15 mouse cellular contexts compared by ENCODE assay signal in genomic region chr5:115132465-115132864, GRCm38 (mm10). TPM values are rescaled to one million over a fixed set of nuclear protein-coding genes. Genes with fewer than 3 reads are reported as not detected.
DNase-seq lines count a peak whose midpoint lies in the region; ATAC-seq and TF ChIP-seq lines count a peak whose summit lies in the region.
"Had no signal": no experiment of that assay in that cellular context is flagged by ENCODE, and none has a peak within 500 bp of the region (broad histone marks: within the 10 kb centered on the region; RNA-seq: fewer than 3 reads in every experiment).

No protein-coding gene starts in this region.

- DNase-seq in gastrocnemius, adult 2 months, result no peak
- DNase-seq in gastrocnemius, postnatal 4 days (ENCODE audit: low spot score in 2 of 2), result no peak
- DNase-seq in CD4-positive helper T cell, adult 2 months (ENCODE audit: low read depth, low spot score), result peak; percentile 80
- DNase-seq in embryo, embryonic 10.5 days (ENCODE audit: low spot score), result no peak
- no peak for DNase-seq in lung, postnatal 36 days
- DNase-seq in left cerebral cortex, postnatal 25 days (ENCODE audit: low spot score in 2 of 2), result no peak
- DNase-seq: cerebellum, postnatal 14 days; gastrocnemius, postnatal 36 days; heart, postnatal 14 days; kidney, postnatal 4 days; thymus, adult 2 months had no signal

- peak overlapping the region; percentile 91; the same call in 1 of the 2 replicates for H3K4me3 ChIP-seq in gastrocnemius, adult 2 months
- H3K4me3 ChIP-seq in hindbrain, embryonic 13.5 days, result 0 out of 2 replicates have a peak overlapping the region, but pooled peaks have one; percentile 89
- H3K4me3 ChIP-seq in midbrain, embryonic 15.5 days, result no peak overlapping the region
- H3K4me3 ChIP-seq: erythroblast, embryonic 14.5 days; limb, embryonic 15.5 days had no signal

- TF ChIP-seq CTCF in gastrocnemius, adult 2 months (IDR thresholded peaks at IDR 0.05), result no peak

- intact Hi-C loops in gastrocnemius, adult 2 months (cut with DNase I), result no loop called here
- intact Hi-C loops in left cerebral cortex, postnatal 25 days (cut with DNase I), result no loop called here

- H3K27me3 ChIP-seq in hindbrain, embryonic 13.5 days, result no peaks in the 10 kb centered on the region
- no peaks in the 10 kb centered on the region for H3K27me3 ChIP-seq in midbrain, embryonic 15.5 days (replicated peaks)
- H3K27me3 ChIP-seq: limb, embryonic 15.5 days had no signal

- peak overlapping the region; percentile 94 for H3K27ac ChIP-seq in gastrocnemius, adult 2 months
- no peak overlapping the region for H3K27ac ChIP-seq in hindbrain, embryonic 13.5 days
- no peak overlapping the region for H3K27ac ChIP-seq in midbrain, embryonic 15.5 days
- H3K27ac ChIP-seq: limb, embryonic 15.5 days had no signal

- H3K4me2 ChIP-seq in hindbrain, embryonic 13.5 days, result peak overlapping the region; percentile 87
- H3K4me2 ChIP-seq in midbrain, embryonic 15.5 days, result peak overlapping the region; percentile 92

- no peaks in the 10 kb centered on the region for H3K9me3 ChIP-seq in hindbrain, embryonic 13.5 days
- no peaks in the 10 kb centered on the region for H3K9me3 ChIP-seq in midbrain, embryonic 15.5 days
- H3K9me3 ChIP-seq: limb, embryonic 15.5 days had no signal

- 93% methylated on average over 8 of the region's 8 CpGs for WGBS in hindbrain, embryonic 13.5 days
- WGBS in midbrain, embryonic 15.5 days, result 87% methylated on average over 8 of the region's 8 CpGs

- H3K36me3 ChIP-seq in hindbrain, embryonic 13.5 days, result peaks cover 29% of the 10 kb centered on the region
- no peaks in the 10 kb centered on the region; the same call in 1 of the 2 replicates for H3K36me3 ChIP-seq in midbrain, embryonic 15.5 days (replicated peaks)

- ATAC-seq in hindbrain, embryonic 13.5 days (ENCODE audit: low FRiP score), result no peak
- ATAC-seq in midbrain, embryonic 15.5 days (replicated peaks), result no peak

- H3K9ac ChIP-seq in hindbrain, embryonic 13.5 days, result peak overlapping the region; percentile 92
- H3K9ac ChIP-seq in midbrain, embryonic 15.5 days, result no peak overlapping the region

- peaks cover 33% of the 10 kb centered on the region for H3K4me1 ChIP-seq in hindbrain, embryonic 13.5 days (replicated peaks)
- peaks cover 21% of the 10 kb centered on the region for H3K4me1 ChIP-seq in midbrain, embryonic 15.5 days

RNA-seq across cellular contexts. Expression of gene Unc119b, which starts 2.3 kb away (rescaled TPM):
- total RNA-seq in gastrocnemius, adult 2 months (2021), result 10 to 100 TPM; 11.8 to 15.7 TPM
- 10 to 100 TPM; 19.9 to 20.3 TPM for total RNA-seq in gastrocnemius, postnatal 4 days (2021)
- 36.7 and 38.0 TPM in 2 replicates for polyA plus RNA-seq in hindbrain, embryonic 13.5 days (2015; fragmentation: Nextera tagmentation; extraction: Ambion mirVana)
- 35.1 and 38.2 TPM in 2 replicates for polyA plus RNA-seq in midbrain, embryonic 15.5 days (2015; fragmentation: Nextera tagmentation; extraction: Ambion mirVana)
- total RNA-seq in left cerebral cortex, postnatal 25 days (2021), result 10 to 100 TPM; 27.1 to 28.8 TPM

RNA-seq across cellular contexts. Expression of gene Acads, which starts 13.3 kb away (rescaled TPM):
- total RNA-seq in gastrocnemius, adult 2 months (2021), result 10 to 100 TPM; 49.9 to 81.7 TPM
- 10 to 100 TPM; 74.6 to 78.1 TPM for total RNA-seq in gastrocnemius, postnatal 4 days (2021)
- 24.4 and 25.2 TPM in 2 replicates for polyA plus RNA-seq in hindbrain, embryonic 13.5 days (2015; fragmentation: Nextera tagmentation; extraction: Ambion mirVana)
- polyA plus RNA-seq in midbrain, embryonic 15.5 days (2015; fragmentation: Nextera tagmentation; extraction: Ambion mirVana), result 16.0 and 19.4 TPM in 2 replicates
- 1 to 10 TPM; 6.8 TPM for total RNA-seq in left cerebral cortex, postnatal 25 days (2021)

RNA-seq across cellular contexts. Expression of gene Mlec, which starts 25.5 kb away (rescaled TPM):
- total RNA-seq in gastrocnemius, adult 2 months (2021), result 100 to 1,000 TPM; 138 to 200 TPM
- total RNA-seq in gastrocnemius, postnatal 4 days (2021), result 100 to 1,000 TPM; 198 to 217 TPM
- 22.3 and 27.2 TPM in 2 replicates for polyA plus RNA-seq in hindbrain, embryonic 13.5 days (2015; fragmentation: Nextera tagmentation; extraction: Ambion mirVana)
- polyA plus RNA-seq in midbrain, embryonic 15.5 days (2015; fragmentation: Nextera tagmentation; extraction: Ambion mirVana), result 28.9 and 29.8 TPM in 2 replicates
- total RNA-seq in left cerebral cortex, postnatal 25 days (2021), result 10 to 100 TPM; 86.2 to 87.5 TPM

RNA-seq across cellular contexts. Expression of gene Gm10401, which starts 34.4 kb away (rescaled TPM):
- total RNA-seq in gastrocnemius, adult 2 months (2021), result not detected
- not detected for total RNA-seq in gastrocnemius, postnatal 4 days (2021)
- 42.7 and 44.4 TPM in 2 replicates for polyA plus RNA-seq in hindbrain, embryonic 13.5 days (2015; fragmentation: Nextera tagmentation; extraction: Ambion mirVana)
- 43.4 and 51.0 TPM in 2 replicates for polyA plus RNA-seq in midbrain, embryonic 15.5 days (2015; fragmentation: Nextera tagmentation; extraction: Ambion mirVana)
- not detected for total RNA-seq in left cerebral cortex, postnatal 25 days (2021)
- total RNA-seq: gastrocnemius, postnatal 36 days; heart, postnatal 14 days had no signal
- polyA plus RNA-seq: erythroblast, embryonic 14.5 days; thymus, adult 2 months had no signal

Comparison
In these comparisons a context has a peak if more than half of its experiments do, and no peak if none do; other contexts are left out.
1. RNA of gene Acads, which starts 13.3 kb away (total RNA-seq): 49.9 to 81.7 TPM in gastrocnemius, adult 2 months and 74.6 to 78.1 TPM in gastrocnemius, postnatal 4 days; 6.8 TPM in left cerebral cortex, postnatal 25 days; every median in the first group is over 4 times any median in the second.